Mouse (Mus musculus) megakaryocyte, embryonic 14.5 days (primary cell): ENCODE data around the gene Igf1r. TPM values are rescaled to one million over a fixed set of nuclear protein-coding genes. Genes with fewer than 3 reads are reported as not detected.
A peak's percentile ranks its signal among the peaks of the same experiment; 100 is the strongest.
"Not testable (repeated sequence)": the region's sequence is repeated elsewhere in the genome, so short reads cannot be mapped to it uniquely, and the experiment has no call there.

Experiments
- H3K27me3 ChIP-seq: replicated peaks from 2 replicates; pipeline ENCODE3; 2012; ENCODE audit warnings: inconsistent platforms
- H3K36me3 ChIP-seq: replicated peaks from 2 replicates; pipeline ENCODE3; 2012; ENCODE audit warnings: low read length, inconsistent platforms, mixed read lengths
- H3K4me1 ChIP-seq: 2 replicates; pipeline ENCODE4 v1.6.1; 2012; ENCODE audit warnings: inconsistent platforms
- H3K4me3 ChIP-seq: replicated peaks from 2 replicates; pipeline ENCODE3; 2012; ENCODE audit warnings: moderate library complexity, mild to moderate bottlenecking, inconsistent platforms
- H3K9me3 ChIP-seq: 2 replicates; pipeline ENCODE4 v1.6.1; 2012; ENCODE audit warnings: inconsistent platforms
- FLI1 ChIP-seq: IDR thresholded peaks from 2 replicates; pipeline ENCODE4 v1.6.1; 2012; ENCODE audit warnings: low read length, inconsistent platforms, mixed read lengths
- GATA1 ChIP-seq: IDR thresholded peaks from 3 replicates; pipeline ENCODE4 v1.6.1; 2012; ENCODE audit warnings: mixed read lengths, low read length, inconsistent platforms, borderline replicate concordance
- polyA plus RNA-seq: library from polyadenylated mRNA; stranded (reverse); fragments of >175 nt; gene quantifications from 2 replicates; pipeline ENCODE4 v1.2.3, GENCODE M21; 2012; ENCODE audit warnings: low replicate concordance; ENCODE audit not compliant: insufficient read depth

Gene Igf1r
- polyA plus RNA-seq, 1 experiment, result 8.7 TPM

GRCm38 (mm10) chr7:68264028-68264453 lies 311.4 kb downstream of the Igf1r start, which contains the start of gene Pgpep1l:
Gene Pgpep1l, minus strand, starts transcription at chr7:68264233.
- Histone ChIP-seq H3K27me3 (peaks cover 20% of the 10 kb centered on the region), H3K36me3 (no peaks in the 10 kb centered on the region), H3K9me3 (peaks cover 7% of the 10 kb centered on the region), H3K4me3 (peak within 1 kb of the TSS; percentile 50), H3K4me1 (peaks cover 17% of the 10 kb centered on the region)
- TF ChIP-seq FLI1 (no peak), GATA1 (no peak)

DNA sequence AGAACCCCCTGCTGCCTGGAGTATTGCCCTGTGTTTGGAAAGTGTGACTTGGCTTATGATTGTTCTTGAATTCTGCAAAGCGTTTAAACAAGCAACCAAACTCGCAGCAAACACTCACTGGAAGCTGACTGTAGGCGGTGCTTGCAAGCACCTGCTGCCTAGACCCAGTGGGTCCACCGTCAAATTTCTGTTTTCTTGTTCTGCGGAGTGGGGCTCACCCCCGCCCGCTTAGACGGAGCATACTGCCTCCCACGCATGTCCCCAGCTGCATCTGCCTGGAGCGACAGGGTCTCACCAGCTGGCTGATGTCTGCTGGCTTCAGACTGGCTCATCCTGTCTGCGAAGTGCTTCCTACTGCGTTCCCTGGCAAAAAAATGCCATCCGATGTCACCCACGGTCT lies 311.9 kb downstream of the Igf1r start:
- no peaks in the 10 kb centered on the region for H3K36me3 ChIP-seq
- H3K4me1 ChIP-seq, result peaks cover 17% of the 10 kb centered on the region
- H3K27me3 ChIP-seq, result peaks cover 20% of the 10 kb centered on the region
- peaks cover 7% of the 10 kb centered on the region for H3K9me3 ChIP-seq
- H3K4me3 ChIP-seq, result peak overlapping the region; percentile 50
- no peak for TF ChIP-seq GATA1
- no peak for TF ChIP-seq FLI1

DNA sequence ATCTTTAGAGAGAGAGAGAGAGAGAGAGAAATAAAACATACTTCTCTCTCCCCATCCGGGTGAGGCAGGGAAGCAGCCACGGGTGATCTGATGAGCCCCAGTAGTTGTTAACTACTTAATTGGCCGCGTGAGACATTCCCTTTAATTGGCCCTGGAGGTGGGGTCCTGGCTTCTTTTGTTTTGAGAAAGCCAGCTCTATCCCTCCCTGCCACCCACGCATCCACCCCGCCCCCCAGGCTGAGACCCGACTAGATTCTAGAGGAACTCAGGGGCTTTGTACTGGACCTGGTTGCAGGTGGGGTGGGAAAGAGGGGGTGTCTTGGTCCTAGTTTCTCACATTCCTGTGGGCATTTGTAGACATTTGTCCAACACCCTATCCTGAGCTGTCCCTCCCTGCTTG lies 312.8 kb downstream of the Igf1r start:
- Histone ChIP-seq H3K27me3 (peaks cover 20% of the 10 kb centered on the region), H3K4me1 (peaks cover 17% of the 10 kb centered on the region), H3K36me3 (no peaks in the 10 kb centered on the region), H3K9me3 (peaks cover 7% of the 10 kb centered on the region), H3K4me3 (no peak overlapping the region)
- TF ChIP-seq GATA1 (no peak), FLI1 (no peak)

GRCm38 (mm10) chr7:68266691-68267090 lies 314.1 kb downstream of the Igf1r start:
- H3K9me3 ChIP-seq, result no peaks in the 10 kb centered on the region
- H3K4me3 ChIP-seq, result no peak overlapping the region
- H3K27me3 ChIP-seq, result peaks cover 18% of the 10 kb centered on the region
- H3K36me3 ChIP-seq, result no peaks in the 10 kb centered on the region
- H3K4me1 ChIP-seq, result peaks cover 17% of the 10 kb centered on the region
- TF ChIP-seq FLI1, result no peak

GRCm38 (mm10) chr7:68270551-68270950 lies 317.9 kb downstream of the Igf1r start:
- Histone ChIP-seq H3K9me3 (no peaks in the 10 kb centered on the region), H3K4me1 (peaks cover 8% of the 10 kb centered on the region), H3K27me3 (peaks cover 9% of the 10 kb centered on the region), H3K4me3 (no peak overlapping the region), H3K36me3 (no peaks in the 10 kb centered on the region)
- TF ChIP-seq FLI1 (no peak), GATA1 (no peak)

GRCm38 (mm10) chr7:68271816-68272215 lies 319.2 kb downstream of the Igf1r start:
- peaks cover 14% of the 10 kb centered on the region for H3K4me1 ChIP-seq
- no peak overlapping the region for H3K4me3 ChIP-seq
- TF ChIP-seq GATA1, result no peak
- no peak for TF ChIP-seq FLI1
- no peaks in the 10 kb centered on the region for H3K9me3 ChIP-seq
- peaks cover 13% of the 10 kb centered on the region for H3K27me3 ChIP-seq
- no peaks in the 10 kb centered on the region for H3K36me3 ChIP-seq

- Histone ChIP-seq H3K4me1 (peaks cover 9% of the 10 kb centered on the region), H3K9me3 (no peaks in the 10 kb centered on the region), H3K4me3 (no peak overlapping the region), H3K27me3 (peaks cover 13% of the 10 kb centered on the region), H3K36me3 (no peaks in the 10 kb centered on the region)
- TF ChIP-seq FLI1, result no peak
- no peak for TF ChIP-seq GATA1
These were observed 320.0 kb downstream of the Igf1r start for GRCm38 (mm10) chr7:68272607-68273006.

- Histone ChIP-seq H3K4me3 (no peak within 1 kb of the TSS), H3K27me3 (peaks cover 16% of the 10 kb centered on the region), H3K4me1 (peaks cover 9% of the 10 kb centered on the region), H3K9me3 (no peaks in the 10 kb centered on the region), H3K36me3 (no peaks in the 10 kb centered on the region)
- TF ChIP-seq FLI1 (no peak), GATA1 (no peak)
These were observed 320.9 kb downstream of the Igf1r start, which contains the start of gene Fam169b for GRCm38 (mm10) chr7:68273515-68273914. Gene Fam169b, plus strand, starts transcription at chr7:68273839.

- no peaks in the 10 kb centered on the region for H3K9me3 ChIP-seq
- H3K4me3 ChIP-seq, result no peak overlapping the region
- H3K36me3 ChIP-seq, result no peaks in the 10 kb centered on the region
- H3K4me1 ChIP-seq, result peaks cover 12% of the 10 kb centered on the region
- TF ChIP-seq GATA1 (no peak), FLI1 (no peak)
- peaks cover 19% of the 10 kb centered on the region for H3K27me3 ChIP-seq
These were observed 321.6 kb downstream of the Igf1r start for GRCm38 (mm10) chr7:68274218-68274617.

DNA sequence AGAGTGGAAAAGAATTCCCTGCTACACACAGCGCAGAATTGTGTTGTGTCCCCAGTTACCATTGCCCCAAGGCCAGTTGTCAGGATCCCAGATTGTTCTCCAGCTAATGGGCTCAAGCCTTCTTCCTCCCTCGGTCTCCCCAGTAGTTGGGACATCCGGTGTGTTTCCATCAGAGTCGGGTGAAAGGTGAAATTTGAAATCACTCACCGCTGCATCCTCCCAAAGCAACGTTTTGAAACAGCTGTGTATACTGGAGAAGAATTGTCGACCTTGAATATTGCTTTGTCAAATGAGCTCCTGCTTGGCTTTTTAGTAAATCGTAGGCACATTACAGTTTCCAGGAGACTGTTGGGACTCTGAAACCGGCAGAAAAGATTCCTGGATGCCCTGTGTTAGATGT lies 322.3 kb downstream of the Igf1r start:
- Histone ChIP-seq H3K9me3 (no peaks in the 10 kb centered on the region), H3K36me3 (no peaks in the 10 kb centered on the region), H3K4me3 (no peak overlapping the region), H3K27me3 (peaks cover 19% of the 10 kb centered on the region), H3K4me1 (peaks cover 17% of the 10 kb centered on the region)
- TF ChIP-seq GATA1 (no peak), FLI1 (no peak)

- not testable (repeated sequence) for H3K36me3 ChIP-seq, H3K9me3 ChIP-seq
- H3K4me1 ChIP-seq, result peaks cover 17% of the 10 kb centered on the region
- H3K27me3 ChIP-seq, result peaks cover 19% of the 10 kb centered on the region
- H3K4me3 ChIP-seq, result peak overlapping the region; percentile 92
These were observed 322.8 kb downstream of the Igf1r start for GRCm38 (mm10) chr7:68275445-68275837.
